Mouse (Mus musculus) heart, postnatal 0 days (tissue): ENCODE results near the gene Phc3. TPM values are rescaled to one million over a fixed set of nuclear protein-coding genes. Genes with fewer than 3 reads are reported as not detected.

Experiments used
- ATAC-seq: fragments of 200-750 bp; cut with Nextera tagmentation; 2 replicates; pipeline ENCODE4 v1.8.0; 2017; ENCODE audit warnings: low read depth, moderate number of reproducible peaks, moderate library complexity; ENCODE audit not compliant: insufficient read depth
- DNase-seq: peaks from one replicate; pipeline ENCODE4 v3.0.0-alpha.2; 2016; ENCODE audit warnings: low spot score
- H3K27ac ChIP-seq: fragments of 300-500 bp; sonication (generic); 2 replicates; pipeline ENCODE4 v1.5.1; 2014; ENCODE audit warnings: low read depth, mild to moderate bottlenecking
- H3K27me3 ChIP-seq: fragments of 300-500 bp; sonication (generic); 2 replicates; pipeline ENCODE4 v1.6.1; 2014; ENCODE audit warnings: low read length, mixed read lengths; ENCODE audit not compliant: control insufficient read depth, insufficient read depth
- H3K36me3 ChIP-seq: fragments of 300-500 bp; sonication (generic); replicated peaks from 2 replicates; pipeline ENCODE4 v1.6.1; 2014; ENCODE audit warnings: low read length, mixed read lengths; ENCODE audit not compliant: control insufficient read depth, insufficient read depth
- H3K4me1 ChIP-seq: fragments of 300-500 bp; sonication (generic); 2 replicates; pipeline ENCODE4 v1.6.1; 2014; ENCODE audit warnings: antibody characterized with exemption; ENCODE audit not compliant: control insufficient read depth, insufficient read depth
- H3K4me2 ChIP-seq: fragments of 300-500 bp; sonication (generic); 2 replicates; pipeline ENCODE4 v1.6.1; 2014; ENCODE audit warnings: low read depth, mild to moderate bottlenecking, low read length, moderate library complexity
- H3K4me3 ChIP-seq: fragments of 300-500 bp; sonication (generic); 2 replicates; pipeline ENCODE4 v1.5.1; 2014; ENCODE audit warnings: low read depth, low read length
- H3K9ac ChIP-seq: fragments of 300-500 bp; sonication (generic); replicated peaks from 2 replicates; pipeline ENCODE4 v1.6.1; 2014; ENCODE audit warnings: low read depth, low read length, mixed read lengths
- H3K9me3 ChIP-seq: fragments of 300-500 bp; sonication (generic); replicated peaks from 2 replicates; pipeline ENCODE4 v1.6.1; 2016; ENCODE audit warnings: low read length; ENCODE audit not compliant: control insufficient read depth
- CTCF ChIP-seq: IDR thresholded peaks from 2 replicates; pipeline ENCODE4 v1.5.1; 2016; ENCODE audit warnings: antibody characterized with exemption, control low read depth, low read depth
- EP300 ChIP-seq: IDR thresholded peaks from 2 replicates; pipeline ENCODE4 v1.6.1; 2016; ENCODE audit warnings: antibody characterized with exemption, low read depth
- whole genome bisulfite sequencing: fragments of 180-500 bp; shearing (Covaris S2); extraction: QIAGEN DNeasy Blood & Tissue Kit; methylation state at CpG from one replicate; pipeline ENCODE4 v1.1.7; 2014; 5-methylcytosine and 5-hydroxymethylcytosine counted together
- polyA plus RNA-seq: library from polyadenylated mRNA; unstranded; fragments of >200 nt; fragmentation: Nextera tagmentation; extraction: Ambion mirVana; gene quantifications from 2 replicates; pipeline ENCODE4 v1.2.1, GENCODE M21; 2015
- total RNA-seq: library from RNA; depleted of rRNA; stranded (reverse); fragments of >200 nt; gene quantifications from 2 replicates; pipeline ENCODE4 v1.2.3, GENCODE M21; 2014; ENCODE audit warnings: low replicate concordance

Phc3 gene
- total and polyA plus RNA-seq, 2 experiments from 2014 or later = 3.3 to 10.3 TPM

- TF ChIP-seq EP300 (no peak), CTCF (no peak)
- Histone ChIP-seq H3K9me3 (no peaks in the 10 kb centered on the region), H3K36me3 (peaks cover 7% of the 10 kb centered on the region; the same call in 1 of the 2 replicates), H3K4me1 (no peaks in the 10 kb centered on the region), H3K27me3 (no peaks in the 10 kb centered on the region), H3K27ac (no peak overlapping the region), H3K4me3 (no peak overlapping the region), H3K9ac (no peak overlapping the region), H3K4me2 (no peak overlapping the region)
- ATAC-seq (no peak), DNase-seq (no peak)
- 44% methylated on average over 1 of the region's 1 CpGs for WGBS
These were observed 80.2 kb downstream of the Phc3 start for GRCm38 (mm10) chr3:30889014-30889413.

- Histone ChIP-seq H3K4me3 (no peak overlapping the region), H3K4me2 (no peak overlapping the region), H3K36me3 (0 out of 2 replicates have a peak, but pooled peaks cover 4% of the 10 kb centered on the region), H3K27me3 (no peaks in the 10 kb centered on the region), H3K9ac (no peak overlapping the region), H3K9me3 (no peaks in the 10 kb centered on the region), H3K4me1 (no peaks in the 10 kb centered on the region), H3K27ac (no peak overlapping the region)
- WGBS = 76% methylated on average over 3 of the region's 3 CpGs
- DNase-seq (no peak), ATAC-seq (no peak)
- TF ChIP-seq EP300 (no peak), CTCF (no peak)
These were observed 81.8 kb downstream of the Phc3 start for GRCm38 (mm10) chr3:30887449-30887848.

- Histone ChIP-seq H3K36me3 (no peaks in the 10 kb centered on the region), H3K4me2 (no peak overlapping the region), H3K4me3 (no peak overlapping the region), H3K4me1 (no peaks in the 10 kb centered on the region), H3K27me3 (no peaks in the 10 kb centered on the region), H3K9ac (no peak overlapping the region), H3K27ac (no peak overlapping the region), H3K9me3 (no peaks in the 10 kb centered on the region)
- WGBS = 78% methylated on average over 6 of the region's 6 CpGs
- no peak for TF ChIP-seq EP300
- no peak for TF ChIP-seq CTCF
- ATAC-seq (no peak), DNase-seq (no peak)
These were observed 92.5 kb downstream of the Phc3 start for GRCm38 (mm10) chr3:30876709-30877108.

- DNase-seq = peak; percentile 37
- peak overlapping the region; percentile 61 for H3K27ac ChIP-seq
- WGBS = 67% methylated on average over 1 of the region's 1 CpGs
These were observed 99.2 kb downstream of the Phc3 start for GRCm38 (mm10) chr3:30869995-30870394.

GRCm38 (mm10) chr3:30868625-30869024 is 100.6 kb downstream of the Phc3 start:
- TF ChIP-seq CTCF = no peak
- TF ChIP-seq EP300 = no peak
- 60% methylated on average over 5 of the region's 5 CpGs for WGBS
- no peaks in the 10 kb centered on the region for H3K4me1 ChIP-seq
- H3K36me3 ChIP-seq = no peaks in the 10 kb centered on the region
- no peak for ATAC-seq
- no peak for DNase-seq
- H3K9ac ChIP-seq = no peak overlapping the region
- H3K4me2 ChIP-seq = no peak overlapping the region
- no peaks in the 10 kb centered on the region for H3K9me3 ChIP-seq
- no peak overlapping the region for H3K4me3 ChIP-seq
- H3K27ac ChIP-seq = no peak overlapping the region
- H3K27me3 ChIP-seq = no peaks in the 10 kb centered on the region

More at GRCm38 (mm10) chr3:30869995-30870394, 99.2 kb downstream of the Phc3 start:
- H3K4me3 ChIP-seq = no peak overlapping the region
- no peak for ATAC-seq
- no peaks in the 10 kb centered on the region for H3K27me3 ChIP-seq
- no peaks in the 10 kb centered on the region for H3K4me1 ChIP-seq
- no peaks in the 10 kb centered on the region for H3K36me3 ChIP-seq
- H3K9ac ChIP-seq = no peak overlapping the region
- peak; percentile 73 for TF ChIP-seq EP300
- no peak for TF ChIP-seq CTCF
- no peak overlapping the region for H3K4me2 ChIP-seq
- H3K9me3 ChIP-seq = no peaks in the 10 kb centered on the region

- H3K4me1 ChIP-seq = no peaks in the 10 kb centered on the region
- no peaks in the 10 kb centered on the region for H3K27me3 ChIP-seq
- H3K9me3 ChIP-seq = no peaks in the 10 kb centered on the region
- no peak overlapping the region for H3K4me3 ChIP-seq
- TF ChIP-seq CTCF (no peak), EP300 (no peak)
- no peak overlapping the region for H3K9ac ChIP-seq
- H3K4me2 ChIP-seq = no peak overlapping the region
- H3K27ac ChIP-seq = no peak overlapping the region
- DNase-seq (no peak), ATAC-seq (no peak)
- 70% methylated on average over 5 of the region's 5 CpGs for WGBS
- no peaks in the 10 kb centered on the region for H3K36me3 ChIP-seq
These were observed 101.0 kb downstream of the Phc3 start for GRCm38 (mm10) chr3:30868176-30868575.
